Mouse (Mus musculus): ENCODE data around the gene Enpp5.
A peak's percentile ranks its signal among the peaks of the same experiment; 100 is the strongest.

Enpp5 gene

DNA sequence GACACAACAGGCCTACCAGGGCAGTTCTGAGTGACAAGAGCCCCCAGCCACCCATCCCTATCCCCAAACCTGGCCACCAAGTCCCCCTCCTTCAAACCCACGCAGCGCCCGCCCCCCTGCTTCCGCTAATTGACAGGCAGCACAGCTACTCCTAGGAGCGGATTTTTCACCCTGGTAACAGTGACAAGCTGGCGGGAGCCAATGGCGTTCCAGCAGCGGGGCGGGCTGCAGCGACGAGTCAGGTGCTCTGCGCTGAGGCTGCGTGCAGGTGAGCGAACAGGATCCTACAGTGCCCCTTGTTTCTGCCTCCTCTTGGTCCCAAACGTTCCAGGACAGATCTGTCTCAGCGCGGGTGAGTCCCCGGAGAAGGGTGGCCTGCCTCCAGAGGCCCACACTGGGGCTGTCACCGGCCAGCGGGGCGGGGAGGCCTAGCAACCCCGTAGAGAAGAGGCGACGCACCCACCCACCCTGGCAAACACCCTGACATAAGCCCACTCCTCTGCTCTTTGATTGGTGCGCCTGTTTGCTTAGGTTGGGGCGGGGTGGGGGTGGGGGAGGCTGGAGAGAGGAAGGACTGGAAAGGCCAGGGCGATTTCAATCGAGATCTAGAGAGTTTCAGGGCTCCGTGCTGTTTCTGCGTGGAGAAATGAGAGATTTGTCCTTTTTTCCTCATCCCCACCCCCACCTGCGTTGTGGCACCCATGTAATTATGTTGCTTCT, at the start of gene Enpp5:
Gene Enpp5 (plus strand): TSS at position 183 of the 720 bp plus-strand sequence.
- peak; percentile 82 for DNase-seq (ENCODE audit: low read depth, low spot score)

DNA sequence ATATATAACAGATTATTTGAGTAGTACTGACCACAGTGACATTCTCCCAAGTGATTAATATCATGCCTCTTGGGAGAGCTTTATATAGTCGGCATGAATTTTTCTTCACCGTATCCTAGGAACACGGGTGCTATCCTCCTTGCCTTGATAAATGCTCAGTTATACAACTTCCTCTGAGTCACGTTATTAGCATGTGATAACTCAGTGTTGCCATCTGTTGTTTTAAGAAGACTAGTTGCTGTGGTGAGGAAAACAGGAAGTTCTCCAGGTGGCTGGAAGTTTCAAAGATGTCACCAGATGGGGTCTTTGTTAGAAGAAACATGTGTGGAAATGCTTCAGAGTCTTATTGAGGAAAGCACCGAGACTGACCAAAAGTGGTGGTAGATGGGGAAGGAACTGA, 49.0 kb upstream of the Enpp5 start:
- DNase-seq (ENCODE audit: low read depth, low spot score) = peak; percentile 80

DNA sequence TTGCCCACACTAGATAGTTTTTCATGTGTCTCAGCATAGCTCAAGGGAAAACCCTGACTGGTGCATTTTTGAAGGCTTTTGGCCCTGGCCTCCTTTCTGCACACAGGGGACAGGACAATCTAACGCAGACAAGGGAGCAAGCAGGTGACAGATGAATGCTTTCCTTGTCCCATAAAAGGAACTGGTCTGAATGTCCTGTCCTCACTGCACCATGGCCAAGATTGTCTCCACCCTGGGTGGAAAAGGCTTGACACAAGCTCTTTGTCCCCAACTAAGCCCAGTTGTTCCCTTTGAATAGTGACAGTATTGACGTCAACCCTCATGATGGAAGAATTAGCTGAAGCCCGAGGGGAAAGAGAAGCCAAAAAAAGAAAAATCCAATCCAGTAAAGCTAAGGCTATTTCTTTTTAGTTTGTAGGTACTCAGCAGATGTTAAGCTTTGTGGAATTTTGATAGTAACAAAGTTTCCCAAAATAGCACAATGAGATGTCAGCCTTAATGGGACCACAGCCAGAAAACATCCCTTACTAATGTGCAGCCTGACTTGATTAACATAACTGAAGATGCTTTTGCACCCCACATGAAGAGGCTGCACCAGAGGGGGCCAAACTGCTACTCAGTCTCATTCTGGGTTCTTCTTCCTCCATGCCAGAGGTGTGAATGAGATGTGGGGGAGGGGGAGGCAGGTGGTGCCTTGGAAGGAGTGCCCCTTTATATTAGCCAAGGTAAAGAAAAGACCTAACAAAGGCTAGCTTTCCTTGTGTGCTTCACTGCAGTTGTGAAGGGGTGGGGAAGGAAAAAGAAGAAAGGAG, 47.6 kb upstream of the Enpp5 start:
- DNase-seq (ENCODE audit: low read depth, low spot score) = no peak

DNA sequence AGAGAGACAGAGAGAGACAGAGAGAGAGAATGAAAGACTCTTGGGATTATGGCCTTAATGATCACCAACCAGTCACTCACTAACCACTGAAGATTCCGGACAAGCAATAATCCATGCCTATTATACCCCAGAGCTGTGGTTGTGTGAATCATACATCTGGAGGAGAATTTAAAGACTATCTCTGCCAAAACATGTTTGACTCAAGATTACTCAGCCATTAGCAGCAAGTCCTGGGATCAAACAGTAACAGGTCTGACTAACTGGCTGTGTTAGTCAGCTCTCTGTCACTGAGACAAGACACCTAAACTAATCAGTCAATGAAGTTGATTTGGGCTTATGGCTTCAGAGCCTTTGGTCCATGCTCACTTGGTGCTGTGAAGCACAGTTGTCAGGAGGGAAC, 43.6 kb upstream of the Enpp5 start:
- no peak for DNase-seq (ENCODE audit: low read depth, low spot score)

DNA sequence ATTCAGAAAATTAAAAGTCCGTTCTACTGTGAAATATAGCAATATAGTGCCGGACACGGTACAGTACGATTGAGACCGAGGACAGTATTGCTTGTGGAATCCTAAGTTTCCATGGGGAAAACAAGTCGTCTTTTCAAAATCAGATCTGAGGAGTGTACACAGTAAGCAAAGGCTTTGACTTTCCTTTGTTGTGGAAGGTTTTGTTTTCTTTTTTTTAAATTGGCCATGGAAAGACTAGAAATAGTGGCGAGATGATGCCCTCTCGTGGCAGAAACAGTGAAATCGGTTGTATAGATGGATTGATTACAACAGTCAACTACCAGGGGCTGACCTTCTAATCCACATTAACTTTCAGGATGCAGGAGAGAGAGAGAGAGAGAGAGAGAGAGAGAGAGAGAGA, 40.0 kb upstream of the Enpp5 start:
- peak; percentile 38 for DNase-seq (ENCODE audit: low read depth, low spot score)

DNA sequence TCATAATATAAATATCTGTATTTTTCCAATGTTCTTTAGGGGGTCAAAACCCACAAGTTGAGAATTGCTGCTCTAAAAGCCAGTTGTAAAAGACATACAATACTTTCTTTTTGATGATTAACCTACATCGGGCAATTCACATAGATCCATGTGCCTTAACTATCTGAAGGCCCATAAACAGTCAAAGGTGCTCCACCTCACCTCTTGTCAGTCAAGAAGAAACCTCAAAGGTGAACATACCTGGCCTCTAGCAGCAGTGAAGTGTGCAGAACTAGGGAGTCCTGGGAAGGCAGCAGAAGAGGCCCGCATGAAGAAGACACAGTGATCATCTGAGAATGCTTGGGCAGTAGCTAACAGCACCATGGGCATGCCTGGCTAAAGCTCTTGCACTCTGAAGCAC, 38.2 kb upstream of the Enpp5 start:
- DNase-seq (ENCODE audit: low read depth, low spot score) = no peak

DNA sequence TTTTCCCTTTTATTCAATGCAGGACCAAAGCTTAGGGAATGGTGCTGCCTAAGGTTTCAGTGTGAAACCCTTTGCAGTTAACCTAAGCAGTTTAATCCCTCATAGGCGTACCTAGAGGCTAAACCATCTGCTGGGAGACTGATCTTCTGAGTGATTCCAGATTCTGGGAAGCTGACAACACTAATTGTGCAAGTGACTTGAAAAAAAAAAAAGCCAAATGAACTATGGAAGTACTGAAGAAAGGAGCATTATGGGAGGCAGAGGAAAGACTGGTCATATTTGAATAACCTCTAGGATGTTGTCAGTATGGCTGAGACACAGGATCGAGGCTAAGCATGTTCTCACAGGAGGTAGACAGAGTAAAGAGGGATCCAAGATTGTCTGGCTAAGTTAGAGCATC, 36.3 kb upstream of the Enpp5 start:
- no peak for DNase-seq (ENCODE audit: low read depth, low spot score)

DNA sequence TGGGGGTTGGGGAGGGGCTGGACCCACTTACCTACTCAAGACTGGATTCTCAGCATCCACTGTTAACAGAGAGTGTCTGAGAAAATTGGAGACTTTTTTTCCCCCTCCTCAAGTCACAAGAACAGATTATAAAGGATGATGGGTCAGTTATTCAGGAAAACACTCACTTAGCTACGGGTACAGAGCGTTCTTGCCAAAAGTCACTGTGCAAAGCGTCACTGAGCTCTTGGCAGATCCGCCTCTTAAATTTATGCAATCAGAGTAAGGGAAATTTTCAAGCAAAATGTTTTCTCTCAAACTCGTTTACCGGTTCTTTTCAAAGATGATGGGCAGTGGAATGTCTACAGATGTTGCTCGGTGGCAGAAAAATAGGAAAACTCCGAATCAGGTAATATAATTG, 35.8 kb upstream of the Enpp5 start:
- no peak for DNase-seq (ENCODE audit: low read depth, low spot score)

DNA sequence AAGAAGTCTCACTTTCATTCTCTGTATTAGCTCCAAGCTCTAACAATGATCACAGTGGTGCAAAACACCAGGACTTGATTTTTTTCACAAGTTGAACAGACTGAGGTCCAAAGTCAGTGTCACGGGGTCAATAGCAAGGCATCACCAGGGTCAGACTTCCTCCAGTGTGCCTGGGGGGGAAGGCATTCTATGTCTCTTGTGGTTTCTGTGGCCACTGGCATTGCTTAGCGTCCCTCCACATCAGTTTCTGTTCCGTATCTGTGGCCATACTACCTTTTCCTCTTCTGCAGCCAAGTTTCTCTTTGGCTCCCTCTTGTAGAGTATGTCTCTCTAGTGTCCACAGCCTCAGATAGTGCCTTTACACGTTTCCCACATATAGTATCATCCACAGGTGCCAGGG, 25.2 kb upstream of the Enpp5 start:
- DNase-seq (ENCODE audit: low read depth, low spot score) = peak; percentile 78

DNA sequence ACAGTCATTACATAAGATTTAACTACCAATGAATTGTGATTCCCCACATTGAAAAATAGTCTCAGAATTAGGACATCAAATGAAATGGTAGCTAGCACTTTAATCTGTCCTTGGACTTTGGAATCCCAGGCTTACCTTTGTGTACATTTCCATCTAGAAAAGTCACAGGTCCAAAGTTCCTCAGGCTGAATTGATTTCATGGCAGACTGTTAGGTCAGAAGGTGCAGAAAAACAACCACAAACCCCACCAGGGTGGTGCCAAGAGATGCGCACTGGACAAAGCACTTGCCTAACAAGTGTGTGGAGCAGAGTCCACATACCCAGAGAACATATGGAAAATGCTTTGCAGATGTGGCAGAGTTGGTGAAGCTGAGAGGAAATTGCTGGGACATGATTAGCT, 21.5 kb upstream of the Enpp5 start:
- no peak for DNase-seq (ENCODE audit: low read depth, low spot score)

DNA sequence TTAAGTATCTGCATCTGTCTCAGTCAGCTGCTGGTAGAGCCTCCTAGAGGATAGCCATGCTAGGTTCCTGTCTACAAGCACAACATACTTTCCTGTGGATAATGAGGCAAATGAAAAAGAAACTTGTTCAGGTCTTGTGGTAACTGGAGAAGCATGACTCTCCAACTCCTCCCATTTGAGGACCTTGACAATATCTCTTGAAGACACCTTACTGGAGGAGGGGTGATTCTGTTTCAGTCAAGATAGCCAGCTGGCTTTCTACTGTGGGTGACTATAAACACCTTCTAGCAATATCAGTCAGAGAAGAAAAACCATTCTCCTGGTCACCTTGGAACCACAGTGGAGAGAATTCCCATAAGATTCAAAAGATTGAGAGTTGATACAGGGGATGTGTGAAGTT, 20.5 kb upstream of the Enpp5 start:
- DNase-seq (ENCODE audit: low read depth, low spot score) = no peak

DNA sequence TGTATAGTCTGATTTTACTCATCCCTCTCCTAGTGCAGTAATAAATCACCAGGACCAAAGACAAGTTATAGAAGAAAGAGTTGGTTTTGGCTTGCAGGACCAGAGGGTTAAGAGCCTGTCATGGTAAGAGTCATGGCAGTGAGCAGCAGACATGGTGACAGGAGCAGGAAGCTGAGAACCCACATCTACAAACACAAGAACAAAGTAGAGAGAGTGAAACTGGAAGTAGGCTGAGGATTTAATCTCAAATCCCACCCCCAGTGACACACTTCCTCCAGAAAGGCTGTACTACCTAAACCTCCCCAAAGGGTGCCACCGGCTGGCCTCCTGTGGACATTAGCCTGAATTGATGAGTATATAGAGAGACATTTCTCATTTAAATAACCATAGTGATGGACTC, 17.8 kb upstream of the Enpp5 start:
- no peak for DNase-seq (ENCODE audit: low read depth, low spot score)

DNA sequence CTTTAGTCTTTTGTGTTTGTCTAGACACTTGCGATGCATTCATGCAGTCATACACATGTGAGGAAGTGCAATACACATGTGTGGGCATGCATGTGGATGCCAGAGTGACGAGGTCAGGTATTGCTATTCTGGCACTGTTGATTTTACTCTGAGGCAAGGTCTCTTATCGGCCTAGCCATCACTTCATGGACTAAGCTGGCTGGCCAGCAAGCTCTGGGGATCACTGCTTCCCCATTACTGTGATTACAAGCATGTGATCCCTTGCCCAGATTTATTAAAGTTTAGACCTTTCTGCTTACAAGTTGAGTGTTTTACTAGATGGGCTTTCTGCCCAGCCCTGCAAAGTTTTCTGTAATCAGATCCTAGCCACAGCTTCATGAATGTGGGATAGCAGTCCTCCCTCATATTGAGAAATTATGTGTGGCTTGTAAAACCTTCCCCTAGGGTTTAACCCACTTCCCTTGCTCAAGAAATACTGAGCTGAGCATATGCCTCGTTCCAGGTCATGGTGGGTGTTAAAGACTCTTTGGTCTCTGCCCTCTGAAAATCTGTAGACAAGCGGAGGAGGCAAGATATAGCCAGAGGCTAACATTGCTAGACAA, 17.2 kb upstream of the Enpp5 start:
- DNase-seq (ENCODE audit: low read depth, low spot score) = no peak

DNA sequence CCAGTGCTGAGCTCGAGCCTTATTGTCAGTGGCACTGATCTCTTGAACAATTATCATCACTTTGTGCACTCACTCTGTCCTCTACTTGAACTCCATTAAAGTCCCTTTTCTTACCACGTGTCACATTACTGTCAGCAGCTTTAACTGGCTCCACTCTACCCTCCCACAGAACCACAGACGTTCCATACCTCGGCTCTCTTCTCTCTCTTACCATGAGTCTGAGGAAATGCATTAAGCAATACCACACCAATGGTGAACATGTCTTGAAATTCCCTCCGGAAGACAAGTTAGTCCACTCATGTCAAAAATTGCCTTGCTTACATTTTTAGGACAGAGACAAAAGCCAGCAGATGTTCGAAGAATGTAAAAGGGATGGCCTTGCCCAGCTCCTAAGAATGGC, 9.7 kb upstream of the Enpp5 start:
- DNase-seq (ENCODE audit: low read depth, low spot score) = no peak

DNA sequence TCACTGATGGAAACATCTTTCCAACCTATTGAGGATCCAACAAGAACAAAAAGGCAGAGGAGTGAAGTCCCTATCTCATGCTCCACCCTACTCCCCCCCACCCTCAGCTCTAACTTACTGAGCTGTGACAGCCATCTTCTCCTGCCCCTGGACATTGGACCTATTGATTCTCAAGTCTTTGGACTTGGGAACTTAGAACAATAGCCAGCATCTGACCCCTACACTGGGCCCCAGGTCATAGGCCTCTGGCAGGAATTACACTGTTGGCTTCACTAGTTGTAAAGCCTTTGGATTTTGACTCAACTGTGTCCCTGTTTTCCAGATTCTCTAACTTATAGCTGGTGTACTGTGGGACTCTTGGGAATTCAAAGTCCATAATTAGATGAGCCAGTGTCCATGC, 6.9 kb upstream of the Enpp5 start:
- no peak for DNase-seq (ENCODE audit: low read depth, low spot score)

DNA sequence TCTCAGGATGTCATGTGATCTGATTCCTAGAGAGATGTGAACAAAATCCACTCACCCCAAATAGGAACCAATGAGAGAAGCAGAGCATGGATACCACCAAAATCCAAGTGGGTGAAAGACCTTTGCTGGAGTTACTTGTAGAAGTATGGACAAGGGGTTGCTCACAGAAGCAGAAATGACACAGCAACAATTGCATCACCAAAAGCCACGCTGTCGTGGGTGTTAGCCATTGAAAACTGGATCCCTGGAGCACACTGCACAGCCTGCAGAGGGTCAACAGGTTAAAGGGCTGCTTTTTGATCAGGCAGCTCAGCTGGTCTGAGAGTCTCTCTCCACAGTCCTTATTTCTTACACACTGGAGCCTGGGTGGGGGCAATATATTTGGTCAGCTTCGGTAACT, 3.0 kb upstream of the Enpp5 start:
- no peak for DNase-seq (ENCODE audit: low read depth, low spot score)

DNA sequence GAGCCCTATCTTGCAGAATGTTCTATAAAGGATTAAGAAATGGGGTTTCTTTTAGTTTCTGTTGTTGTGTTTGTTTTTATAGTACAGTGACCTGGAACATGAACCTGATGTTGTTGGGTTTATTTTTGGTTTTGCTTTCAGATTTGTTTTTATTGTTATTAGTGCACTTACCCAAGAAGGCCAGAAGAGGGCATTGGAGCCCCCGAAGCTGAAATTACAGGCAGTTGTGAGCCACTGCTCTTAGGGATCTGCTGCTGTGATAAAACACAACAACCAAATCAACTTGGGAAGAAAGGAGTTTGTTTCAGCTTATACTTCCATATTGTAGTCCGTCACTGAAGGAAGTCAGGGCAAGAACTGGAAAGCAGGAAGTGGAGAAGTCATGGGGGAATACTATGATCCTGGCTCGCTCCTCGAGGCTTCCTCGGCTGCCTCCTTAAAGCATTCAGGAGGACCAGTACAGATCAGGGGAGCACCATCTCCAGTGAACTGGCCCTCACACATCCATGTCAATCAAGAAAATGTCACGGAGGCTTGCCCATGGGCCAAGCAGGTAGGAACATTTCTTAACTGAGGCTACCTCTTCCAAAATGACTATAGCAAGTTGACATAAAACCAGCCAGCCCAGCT, 2.4 kb upstream of the Enpp5 start:
- peak; percentile 65 for DNase-seq (ENCODE audit: low read depth, low spot score)

DNA sequence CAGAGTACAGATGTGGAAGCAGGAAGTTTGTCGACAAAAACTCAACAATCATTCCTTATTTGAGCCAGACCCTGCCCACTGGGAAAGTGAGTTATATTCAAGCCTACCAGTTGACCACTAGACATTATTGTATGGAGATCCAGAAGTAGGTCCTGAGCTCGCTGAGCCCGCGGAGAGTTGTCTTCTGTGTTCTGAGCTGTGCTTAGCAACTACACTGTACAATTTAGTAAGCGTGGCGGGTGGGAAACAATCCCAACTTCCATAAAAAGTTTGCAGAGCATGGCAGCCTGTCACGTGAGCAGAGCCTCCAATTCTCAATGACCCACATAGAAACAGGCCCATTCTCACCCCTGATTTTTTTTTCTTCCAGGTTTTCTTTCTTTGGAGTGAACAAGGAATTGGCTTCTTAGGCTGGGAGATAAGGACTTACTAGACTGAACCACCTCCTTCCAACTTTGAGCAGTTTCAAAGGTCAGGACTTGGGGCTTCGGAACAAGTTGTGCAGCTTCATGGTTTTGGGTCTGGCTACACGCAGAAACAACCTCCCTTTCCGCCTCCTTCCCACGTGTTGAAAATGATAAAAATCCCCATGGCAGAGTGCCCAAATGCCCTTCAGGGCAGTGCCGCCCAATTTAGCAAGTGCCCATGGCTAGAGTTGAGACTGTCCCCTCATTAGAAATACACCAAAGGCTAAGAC, 1.3 kb upstream of the Enpp5 start:
- DNase-seq (ENCODE audit: low read depth, low spot score) = no peak

DNA sequence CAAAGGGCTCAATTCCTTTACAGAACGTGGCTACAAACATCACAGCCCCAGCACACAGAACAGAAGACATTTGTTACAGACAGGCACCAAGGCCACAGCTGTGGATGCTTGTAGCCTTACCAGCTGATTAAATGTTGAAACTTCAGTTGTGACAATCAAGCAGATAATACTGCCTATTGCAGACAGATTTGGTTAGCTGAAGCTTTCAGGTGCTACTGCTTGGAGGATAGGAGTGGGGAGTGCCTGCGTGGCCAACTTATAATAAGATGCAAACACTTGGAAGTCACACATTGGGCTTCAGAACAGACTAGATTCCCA, 811 bp upstream of the Enpp5 start:
- DNase-seq (ENCODE audit: low read depth, low spot score) = no peak

DNA sequence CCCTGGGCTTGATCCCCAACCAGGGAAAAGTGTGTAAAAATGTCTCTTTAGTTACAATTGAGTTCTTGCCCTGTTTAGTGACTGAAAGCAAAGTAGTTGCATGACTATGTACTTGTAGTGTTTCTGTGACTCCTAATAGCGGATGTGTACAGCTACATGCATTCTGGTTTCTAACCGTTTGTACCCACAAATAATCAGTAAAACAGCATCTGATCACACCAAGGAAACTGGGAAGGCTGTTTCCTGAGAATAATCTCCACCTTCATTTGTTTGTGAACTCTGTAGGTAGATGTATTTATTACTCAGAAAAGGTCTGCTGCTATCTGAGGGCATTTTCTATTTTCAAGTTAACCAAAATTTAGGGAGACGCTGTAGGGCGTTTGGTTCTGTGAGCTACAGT, 4.5 kb downstream of the Enpp5 start:
- DNase-seq (ENCODE audit: low read depth, low spot score) = no peak

DNA sequence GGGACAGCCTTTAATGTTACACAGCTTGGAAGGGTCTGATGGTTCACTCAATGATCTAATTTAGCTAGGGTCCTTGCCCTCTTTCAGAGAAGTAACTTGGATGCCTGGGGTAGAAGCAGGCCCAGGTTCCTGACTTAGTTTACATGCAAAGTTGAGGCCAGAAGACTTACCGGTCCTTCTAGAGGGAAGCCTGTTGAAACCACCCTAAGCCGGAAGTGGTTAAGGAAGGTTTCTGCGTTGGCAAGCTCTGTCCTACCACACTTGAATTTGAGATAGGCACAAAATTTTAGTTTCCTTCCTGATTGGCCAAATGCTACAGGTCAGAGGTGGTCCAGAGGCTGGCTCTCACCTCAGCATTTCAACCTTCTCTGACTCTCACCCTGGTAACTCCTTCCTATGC, 9.6 kb downstream of the Enpp5 start:
- DNase-seq (ENCODE audit: low read depth, low spot score) = no peak

DNA sequence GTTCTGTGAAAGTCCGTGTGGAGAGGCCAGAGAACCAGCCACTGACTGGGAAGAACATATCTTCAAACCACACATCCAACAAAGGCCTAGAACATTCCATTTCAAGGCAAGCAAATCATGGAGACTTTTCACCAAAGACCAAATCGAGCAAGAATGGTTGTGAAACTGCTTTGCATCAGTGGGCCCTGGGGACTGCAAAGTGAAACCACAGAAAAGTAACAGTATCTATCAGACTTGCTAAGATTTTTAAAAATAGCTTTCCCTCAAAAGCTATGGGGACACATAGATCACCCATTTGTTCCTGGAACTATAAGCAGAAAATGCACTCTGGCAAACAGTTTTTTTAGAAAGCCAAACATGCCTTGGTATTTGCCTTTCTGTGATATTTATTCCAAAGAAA, 12.3 kb downstream of the Enpp5 start:
- DNase-seq (ENCODE audit: low read depth, low spot score) = peak; percentile 24

Data from A20 (cell line).